Mouse (Mus musculus) myocyte (in vitro differentiated cells): ENCODE measurements at regions not wholly inside any gene's neighbourhood (a gene's known extent, or its start where the extent isn't known, plus 50 kb on each side); places are given as distances from the start of the nearest gene placed in this dataset.

ENCODE experiments used
- MAX ChIP-seq: IDR thresholded peaks from one replicate; pipeline ENCODE4 v1.6.1; 2011; ENCODE audit warnings: low read depth, mild to moderate bottlenecking, control low read depth
- MYOG ChIP-seq, 3 experiments: IDR thresholded peaks; one replicate each; pipeline ENCODE4 v1.6.1; 2011; ENCODE audit warnings: control low read depth in 2 of 3, low read depth in 2 of 3, mild to moderate bottlenecking in 2 of 3; ENCODE audit not compliant: insufficient read length in 2 of 3, control insufficient read depth in 1 of 3, insufficient read depth in 1 of 3
- SRF ChIP-seq: IDR thresholded peaks from one replicate; pipeline ENCODE4 v1.6.1; 2011; ENCODE audit warnings: low read depth; ENCODE audit not compliant: control insufficient read depth, insufficient read length

- no peak for TF ChIP-seq MAX
- TF ChIP-seq MYOG (IDR thresholded peaks at IDR 0.05; ENCODE audit: control insufficient read depth in 1 of 3, insufficient read depth in 1 of 3, insufficient read length in 2 of 3, low read depth in 2 of 3) = no peak
- TF ChIP-seq SRF = no peak
These were observed 1043.2 kb downstream of the Car8 start for GRCm38 (mm10) chr4:7195619-7196018.
